Mouse (Mus musculus) spleen, embryonic (tissue): ENCODE measurements at regions not wholly inside any gene's neighbourhood (a gene's known extent, or its start where the extent isn't known, plus 50 kb on each side); places are given as distances from the start of the nearest gene placed in this dataset.

Source experiments
- CTCF ChIA-PET: fragments of 350-600 bp; sonication (Branson Sonifier 250); formaldehyde crosslinking; loops from one replicate; lab custom pipeline; 2022; lab: Charles Lee

DNA sequence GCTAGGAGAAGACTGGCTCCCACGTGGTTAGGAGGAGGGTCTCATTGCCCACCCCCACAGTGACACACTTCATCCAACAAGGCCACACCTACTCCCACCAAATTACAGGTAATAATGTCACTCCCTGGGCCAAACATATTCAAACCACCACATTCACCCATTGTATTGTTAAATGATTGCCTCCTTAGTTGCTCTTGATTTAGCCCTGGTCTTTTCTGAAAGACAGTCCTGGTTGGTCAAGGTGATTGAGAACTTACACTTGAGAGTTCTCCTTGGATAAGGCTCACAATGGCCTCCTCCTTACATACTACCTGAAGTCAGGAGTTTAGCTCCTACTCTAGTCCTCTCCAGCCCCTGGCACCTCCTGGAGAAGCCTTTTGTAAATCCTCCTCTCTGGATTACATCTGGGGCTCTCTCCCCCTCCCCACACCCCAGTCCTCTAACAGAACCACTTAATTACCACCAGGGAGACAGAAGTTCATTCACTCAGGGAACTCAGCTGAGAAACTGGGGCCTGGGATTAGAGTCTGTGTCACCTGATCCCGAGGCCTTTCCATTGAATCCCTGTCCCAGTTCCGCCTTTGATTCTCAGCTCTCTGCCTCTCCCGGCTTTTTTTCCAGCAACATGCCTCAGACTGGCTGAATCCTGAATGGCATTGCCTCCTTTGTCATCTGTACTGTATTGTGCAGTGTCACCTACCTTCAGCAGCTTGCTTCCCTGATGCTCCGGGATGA lies 122.3 kb upstream of the Tle3 start:
- CTCF ChIA-PET = no interaction called here

DNA sequence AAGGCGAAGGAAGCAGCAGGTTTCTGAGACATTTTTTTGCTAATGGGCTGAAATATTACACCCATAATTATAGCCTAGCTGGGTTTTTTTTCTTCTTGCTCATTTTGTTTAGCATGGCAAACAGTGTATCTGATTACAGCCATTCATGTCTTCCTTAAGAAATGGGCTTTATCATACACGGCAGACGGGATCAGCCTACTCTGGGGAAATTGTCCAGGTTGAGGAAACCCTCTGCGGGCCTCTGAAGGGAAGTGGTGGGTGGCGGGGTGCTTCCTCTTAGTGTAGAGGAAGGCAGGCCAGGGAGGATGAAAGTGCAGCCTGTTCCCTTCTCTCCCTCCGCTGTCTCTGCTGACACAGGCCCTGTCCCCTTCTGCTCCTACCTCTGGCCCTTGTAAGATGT lies 120.6 kb upstream of the Tle3 start:
- CTCF ChIA-PET = no interaction called here

GRCm38 (mm10) chr9:61253761-61254160 lies 118.4 kb upstream of the Tle3 start:
- CTCF ChIA-PET = no interaction called here

DNA sequence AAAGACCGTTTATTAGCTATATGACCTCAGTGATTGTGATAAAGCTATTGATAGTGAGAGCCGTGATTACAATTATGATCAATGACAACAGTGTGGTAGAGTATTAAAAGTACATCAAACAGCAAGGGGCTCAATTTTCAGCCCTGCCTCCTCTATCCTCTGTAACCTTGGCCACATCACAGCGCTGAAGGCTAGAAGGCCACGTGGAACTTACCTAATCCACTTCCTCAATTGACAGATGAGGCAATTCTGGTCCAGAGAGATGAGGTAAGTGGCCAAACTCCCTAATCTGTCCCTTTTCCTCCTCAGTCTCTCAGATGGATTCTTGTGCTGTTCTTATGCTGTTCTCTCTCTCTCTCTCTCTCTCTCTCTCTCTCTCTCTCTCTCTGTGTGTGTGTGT lies 114.7 kb upstream of the Tle3 start:
- CTCF ChIA-PET = no interaction called here

DNA sequence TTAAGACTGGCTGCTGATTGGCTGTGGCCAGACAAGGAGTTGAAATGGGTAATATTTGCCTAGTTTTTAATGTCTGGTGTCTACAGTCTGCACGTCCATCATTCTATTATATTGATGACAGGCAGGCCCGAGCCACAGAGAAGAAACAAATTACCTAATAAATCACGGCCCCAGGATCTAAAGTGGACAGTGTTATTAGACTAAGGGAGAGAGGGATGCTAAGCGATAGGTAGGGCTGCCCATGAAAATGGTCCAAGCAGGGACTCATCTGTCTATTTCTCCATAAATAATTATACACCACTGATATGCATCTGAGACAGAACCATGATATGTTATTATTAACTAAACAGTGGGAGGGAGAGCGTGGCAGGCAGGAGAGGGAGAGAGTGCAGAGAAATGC lies 114.1 kb upstream of the Tle3 start:
- CTCF ChIA-PET = no interaction called here

GRCm38 (mm10) chr9:61259421-61260174 lies 112.6 kb upstream of the Tle3 start:
- CTCF ChIA-PET = no interaction called here

GRCm38 (mm10) chr9:61261263-61261662 lies 110.9 kb upstream of the Tle3 start:
- CTCF ChIA-PET = no interaction called here

DNA sequence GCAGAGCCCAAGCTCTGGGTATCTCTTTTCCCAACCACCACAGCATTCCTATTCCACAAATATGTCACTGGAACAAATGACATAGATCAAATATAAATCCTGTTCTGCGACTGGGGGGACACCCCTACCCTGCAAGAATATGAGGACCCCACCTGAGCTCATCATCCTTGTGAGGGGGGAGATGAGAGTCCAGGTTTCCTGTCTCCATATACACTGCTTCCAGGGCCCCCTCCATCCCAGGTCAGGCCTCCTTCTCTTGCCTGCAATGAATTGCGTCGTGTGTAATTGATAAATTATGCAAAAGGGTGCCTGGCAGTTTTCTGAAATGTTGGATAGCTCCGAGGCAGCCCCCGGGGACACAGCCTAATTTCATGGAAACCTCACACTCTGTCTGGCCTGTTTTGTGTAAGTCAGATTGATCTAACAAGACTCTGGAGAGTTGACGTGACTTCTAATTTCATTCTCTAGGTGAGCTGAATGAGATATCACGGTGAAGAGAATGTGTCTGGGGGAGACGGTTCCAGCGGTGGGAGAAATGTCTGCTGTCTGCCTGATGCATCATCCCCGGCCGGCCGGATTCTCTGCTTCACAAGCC lies 110.3 kb upstream of the Tle3 start:
- CTCF ChIA-PET = interaction anchor here (0.5 kb wide), 1 partner anchor 119 kb away, joined by 3 read pairs; no protein-coding TSS in a partner anchor

GRCm38 (mm10) chr9:61263335-61263734 lies 108.8 kb upstream of the Tle3 start:
- CTCF ChIA-PET = interaction anchor here (0.5 kb wide), 1 partner anchor 1989 kb away, joined by 5 read pairs; no protein-coding TSS in a partner anchor

- CTCF ChIA-PET = no interaction called here
These were observed 106.7 kb upstream of the Tle3 start for GRCm38 (mm10) chr9:61265466-61265865.

GRCm38 (mm10) chr9:61266992-61267391 lies 105.2 kb upstream of the Tle3 start:
- CTCF ChIA-PET = no interaction called here

GRCm38 (mm10) chr9:61267541-61267940 lies 104.6 kb upstream of the Tle3 start:
- CTCF ChIA-PET = no interaction called here

- CTCF ChIA-PET = no interaction called here
These were observed 104.0 kb upstream of the Tle3 start for GRCm38 (mm10) chr9:61268162-61268561.

DNA sequence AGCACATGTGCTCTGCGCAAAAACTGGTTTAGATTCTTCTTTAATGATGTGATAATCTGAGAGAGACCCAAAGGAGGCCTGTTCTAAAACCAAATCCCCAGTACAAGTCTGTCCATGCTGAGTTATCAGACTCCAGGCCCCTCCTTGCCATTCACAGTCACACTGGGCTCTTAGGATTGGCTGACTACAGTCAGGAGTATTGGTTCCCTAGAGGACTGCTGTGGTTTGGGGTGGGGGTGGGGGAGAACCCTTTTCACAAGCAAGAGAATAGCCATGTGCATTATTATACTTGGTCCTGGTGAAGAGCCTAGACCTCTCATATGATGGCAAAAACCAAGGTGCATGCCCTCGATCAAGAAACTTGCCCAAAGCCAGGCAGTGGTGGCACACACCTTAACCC lies 103.5 kb upstream of the Tle3 start:
- CTCF ChIA-PET = no interaction called here

GRCm38 (mm10) chr9:61269151-61269870 lies 102.9 kb upstream of the Tle3 start:
- CTCF ChIA-PET = interaction anchor here (0.6 kb wide), 1 partner anchor 383 kb away, joined by 4 read pairs; no protein-coding TSS in a partner anchor

DNA sequence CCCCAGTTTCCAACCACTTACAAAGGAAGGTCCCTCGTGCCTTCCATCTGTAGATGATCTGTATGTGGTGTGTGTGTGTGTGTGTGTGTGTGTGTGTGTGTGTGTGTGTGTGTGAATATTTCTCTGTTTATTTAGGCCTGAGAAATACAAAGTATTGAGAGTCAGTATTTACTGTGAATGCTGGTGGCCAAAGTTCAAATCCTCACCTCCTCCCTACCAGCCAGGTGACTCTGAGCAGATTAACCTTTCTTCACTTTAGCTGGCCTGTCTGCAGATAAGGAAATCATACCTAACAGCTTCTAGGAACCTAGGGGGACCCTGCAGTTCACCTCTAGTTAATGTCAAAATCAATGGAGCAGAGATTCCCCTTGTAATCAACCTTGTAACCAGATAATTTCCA lies 100.9 kb upstream of the Tle3 start:
- CTCF ChIA-PET = no interaction called here

DNA sequence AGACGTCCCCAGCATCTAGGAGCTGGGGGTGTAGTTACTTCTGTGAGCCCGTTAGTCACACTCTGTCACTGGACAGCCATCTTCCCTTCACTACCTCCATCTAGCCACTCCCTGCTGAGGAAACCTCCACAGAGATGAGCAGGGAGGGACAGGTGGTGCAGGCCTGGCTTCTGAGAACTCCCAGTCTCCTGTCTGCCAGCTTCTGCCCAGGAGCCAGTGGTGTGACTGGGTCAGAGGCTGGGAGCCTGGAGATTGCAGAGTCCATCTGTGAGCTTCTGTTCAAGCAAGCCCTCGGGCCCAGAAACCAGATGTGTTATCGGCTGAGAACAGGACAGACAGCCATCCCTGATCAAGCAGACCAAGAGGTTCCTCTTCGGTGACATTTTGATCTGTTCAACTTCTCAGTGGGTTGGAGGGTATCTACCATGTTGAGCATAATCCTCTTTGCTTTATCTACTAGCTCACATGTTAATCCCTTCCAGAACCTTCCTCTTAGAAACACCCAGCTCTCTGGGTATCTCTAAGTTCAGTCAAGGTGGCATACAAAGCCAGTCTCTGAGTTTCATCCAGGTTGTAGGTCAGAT lies 100.3 kb upstream of the Tle3 start:
- CTCF ChIA-PET = interaction anchor here (0.7 kb wide), 1 partner anchor 34 kb away, joined by 3 read pairs; no protein-coding TSS in a partner anchor

- CTCF ChIA-PET = no interaction called here
These were observed 98.1 kb upstream of the Tle3 start for GRCm38 (mm10) chr9:61274020-61274419.

GRCm38 (mm10) chr9:61277369-61278215 lies 94.6 kb upstream of the Tle3 start:
- CTCF ChIA-PET = interaction anchor here (0.5 to 0.7 kb wide), 4 partner anchors 37 to 603 kb away, joined by 3 to 17 read pairs (median 3); no protein-coding TSS in a partner anchor

GRCm38 (mm10) chr9:61278216-61278758 lies 93.9 kb upstream of the Tle3 start:
- CTCF ChIA-PET = interaction anchor here (0.6 to 0.7 kb wide), 2 partner anchors 422 to 602 kb away, joined by 3 to 17 read pairs; no protein-coding TSS in a partner anchor
